Mouse (Mus musculus) right cerebral cortex, postnatal 14 days (tissue): Measurements from ENCODE around the gene Ank.
"Not testable (repeated sequence)": the region's sequence is repeated elsewhere in the genome, so short reads cannot be mapped to it uniquely, and the experiment has no call there.

ENCODE experiments used
- DNase-seq: peaks from one replicate; pipeline ENCODE4 v3.0.0; 2022

Ank gene

DNA sequence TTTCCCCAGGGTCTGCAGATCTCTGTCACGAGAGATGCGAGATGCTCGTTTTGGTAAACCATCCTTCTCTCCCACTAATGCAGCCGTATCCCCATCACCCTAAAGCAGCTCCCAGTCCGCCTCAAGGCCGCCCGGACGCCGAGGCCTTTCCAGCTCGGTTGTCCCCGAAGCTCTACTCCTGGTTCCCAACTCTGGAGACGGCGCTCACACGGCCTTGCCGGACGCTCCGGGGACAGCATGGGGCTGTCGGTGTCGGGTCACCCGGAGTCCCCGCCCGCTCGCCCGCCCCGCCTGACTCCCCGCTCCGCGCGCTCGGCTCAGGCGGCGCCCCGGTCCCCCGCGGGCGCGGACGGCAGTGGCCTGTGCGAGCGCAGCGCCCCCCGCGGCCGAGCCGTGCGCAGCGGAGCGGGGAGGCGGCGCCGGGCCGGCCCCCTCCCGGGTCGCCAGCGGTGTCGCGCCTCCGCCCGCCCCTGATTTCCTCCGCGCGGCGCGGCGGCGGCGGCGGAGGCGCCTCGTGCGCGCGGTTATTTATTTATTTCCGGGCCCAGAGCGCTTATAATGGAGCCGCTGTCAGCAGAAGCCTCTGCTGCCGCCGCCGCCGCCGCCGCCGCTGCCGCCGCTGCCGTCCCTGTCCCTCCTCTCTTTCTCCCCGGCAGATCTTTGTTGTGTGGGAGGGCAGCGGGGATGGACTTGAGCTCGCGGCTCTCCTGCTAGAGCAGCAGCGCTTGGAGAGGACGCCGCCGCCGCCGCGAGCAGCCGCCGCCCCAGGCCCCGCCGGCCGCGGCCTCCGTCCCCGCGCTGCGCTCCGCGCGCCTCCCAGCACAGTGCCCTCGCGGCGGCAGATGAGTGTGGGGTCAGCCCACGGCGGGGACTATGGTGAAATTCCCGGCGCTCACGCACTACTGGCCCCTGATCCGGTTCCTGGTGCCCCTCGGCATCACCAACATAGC lies at the start of gene Ank:
Ank (plus strand) TSS at position 547 of the 950 bp plus-strand sequence.
- peak; percentile 77 for DNase-seq

- no peak for DNase-seq
Measured at GRCm38 (mm10) chr15:27418566-27419331, 47.7 kb upstream of the Ank start.

- no peak for DNase-seq
Measured at GRCm38 (mm10) chr15:27421531-27421930, 44.9 kb upstream of the Ank start.

DNA sequence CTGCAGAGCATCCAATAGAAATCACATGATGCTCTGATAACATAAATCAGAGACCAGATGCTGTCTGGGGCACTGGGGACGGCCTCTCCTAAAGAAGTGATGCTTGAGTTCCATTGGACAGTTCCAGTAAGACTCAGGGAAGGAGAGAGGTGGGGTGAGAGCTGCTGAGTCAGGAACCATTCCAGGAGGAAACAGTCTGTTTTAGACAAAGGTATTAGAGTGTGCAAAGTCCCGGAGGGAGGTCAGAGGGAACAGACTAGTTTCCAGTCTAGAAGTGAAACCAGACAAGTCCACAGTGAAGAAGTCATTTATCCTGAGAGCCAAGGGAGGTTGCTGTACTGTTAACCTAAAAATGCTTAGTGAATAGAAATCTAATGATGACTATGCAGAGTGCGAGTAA lies 38.9 kb upstream of the Ank start:
- DNase-seq = no peak

- DNase-seq = no peak
Measured at GRCm38 (mm10) chr15:27430241-27430640, 36.2 kb upstream of the Ank start.

DNA sequence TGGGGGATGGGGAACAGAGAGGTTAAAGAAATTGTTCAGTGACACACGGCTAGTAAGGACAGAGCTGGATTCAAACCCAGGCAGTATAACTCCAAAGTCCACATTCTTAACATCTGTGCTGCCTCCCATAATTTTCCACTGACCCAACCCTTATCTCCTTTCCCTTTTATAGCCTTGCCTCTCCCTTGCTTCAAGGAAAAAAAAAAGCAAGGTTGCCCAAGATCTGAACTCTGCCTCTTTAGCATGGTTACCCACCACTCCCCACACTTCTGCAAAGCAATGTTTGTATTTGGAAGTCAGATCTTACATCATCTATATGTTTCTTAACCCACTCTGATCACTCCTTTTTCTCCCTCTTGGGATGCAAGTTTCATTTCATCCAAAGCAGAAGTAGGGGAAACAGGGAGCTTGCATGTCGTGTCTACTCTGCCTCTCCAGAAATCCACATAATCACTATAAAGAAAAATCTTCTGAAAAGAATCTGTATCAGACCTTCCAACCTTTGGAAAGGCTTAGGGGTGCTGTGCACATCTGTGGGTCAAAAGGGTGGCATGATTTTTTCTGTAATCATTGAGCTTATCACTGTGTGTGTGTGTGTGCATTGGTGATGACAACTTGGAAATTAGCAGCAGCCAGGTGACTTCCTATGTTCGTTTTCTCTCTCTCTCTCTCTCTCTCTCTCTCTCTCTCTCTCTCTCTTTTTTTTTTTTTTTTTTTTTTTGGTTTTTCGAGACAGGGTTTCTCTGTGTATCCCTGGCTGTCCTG lies 33.4 kb upstream of the Ank start:
- DNase-seq = no peak

- no peak for DNase-seq
Measured at GRCm38 (mm10) chr15:27435409-27435808, 31.1 kb upstream of the Ank start.

DNA sequence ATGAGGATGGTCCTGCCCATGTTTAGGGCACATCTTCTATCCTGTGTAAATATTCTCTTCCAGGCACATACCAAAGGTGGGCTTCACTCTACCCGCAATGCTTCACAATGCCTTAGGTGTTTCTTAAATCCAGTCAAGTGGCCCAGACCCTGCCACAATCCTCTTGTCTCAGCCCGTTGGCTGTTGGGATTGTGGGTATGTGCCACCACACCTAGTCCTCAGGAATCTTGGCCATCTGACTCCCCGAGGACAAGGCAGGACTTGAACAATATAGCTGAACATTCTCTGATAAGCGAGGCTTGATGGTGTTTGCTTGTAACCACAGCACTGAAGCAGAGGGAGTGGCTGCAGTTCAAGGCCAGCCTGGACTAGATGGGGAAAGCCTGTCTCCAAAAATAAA lies 30.3 kb upstream of the Ank start:
- no peak for DNase-seq

GRCm38 (mm10) chr15:27441053-27441452 lies 25.4 kb upstream of the Ank start:
- no peak for DNase-seq

DNA sequence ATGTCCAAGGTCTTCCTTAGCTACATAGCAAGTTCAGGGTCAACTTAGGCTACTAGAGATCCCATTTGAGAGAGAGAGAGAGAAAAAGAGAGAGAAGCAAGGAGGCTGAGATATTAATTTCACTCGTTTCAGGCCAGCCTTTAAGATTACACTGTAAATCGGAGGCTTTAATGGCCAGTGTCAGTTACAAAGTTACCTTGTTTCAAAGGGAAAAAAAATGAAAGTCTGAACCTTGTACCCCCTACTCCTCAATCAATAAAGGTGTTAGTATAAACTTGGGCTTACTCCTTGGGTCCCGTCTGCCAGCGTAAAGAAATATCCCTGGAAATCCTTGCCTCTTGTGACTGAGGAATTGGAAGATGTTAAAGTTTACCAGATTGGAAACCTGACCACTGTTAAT lies 24.9 kb upstream of the Ank start:
- DNase-seq = no peak

DNA sequence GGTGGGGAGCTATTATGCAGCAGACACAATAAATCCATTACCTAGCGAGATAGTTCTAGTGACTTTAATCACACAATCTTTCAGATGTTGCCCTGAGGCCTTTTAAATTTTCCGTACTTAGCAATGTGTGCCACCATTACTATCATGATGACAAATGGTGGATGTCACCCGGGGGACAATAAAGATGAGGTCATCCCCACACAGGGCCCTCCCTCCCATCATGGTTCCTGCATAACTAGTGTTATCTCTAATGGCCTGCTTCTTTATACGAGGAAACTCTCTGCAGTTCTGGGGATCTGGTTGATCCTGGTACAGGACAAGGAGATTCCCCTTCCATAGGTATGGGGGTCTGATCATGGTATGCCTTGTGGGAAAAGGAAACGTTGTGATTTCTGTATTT lies 24.5 kb upstream of the Ank start:
- DNase-seq = no peak

DNA sequence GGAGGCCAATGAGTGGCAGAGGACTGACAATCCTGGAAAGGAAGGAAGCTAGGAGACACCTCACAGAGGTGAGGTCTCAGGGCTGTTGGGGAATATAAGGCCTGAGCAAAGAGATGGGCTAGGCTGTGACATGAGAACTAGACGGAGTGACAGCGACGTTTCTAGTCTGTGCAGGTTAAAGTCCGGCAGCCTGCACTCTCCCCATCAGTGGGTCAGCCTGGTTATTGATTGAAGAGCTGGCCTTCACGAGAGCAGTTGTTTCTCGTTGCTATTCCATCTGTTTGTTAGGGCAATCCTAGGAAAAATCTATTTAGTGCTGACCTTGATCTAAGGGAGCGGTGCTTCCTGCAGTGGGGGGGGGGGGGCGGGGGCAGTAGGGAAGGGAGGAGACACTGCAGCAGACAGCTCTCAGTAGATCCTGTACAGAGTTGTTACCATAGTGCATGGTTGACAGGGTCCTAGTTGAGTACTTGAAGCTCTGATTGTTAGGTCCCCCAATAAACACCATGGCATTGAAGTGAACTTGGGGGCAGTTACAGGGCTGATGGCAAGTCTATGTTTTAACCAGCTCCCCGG lies 21.6 kb upstream of the Ank start:
- DNase-seq = no peak

GRCm38 (mm10) chr15:27450689-27451088 lies 15.8 kb upstream of the Ank start:
- no peak for DNase-seq

DNA sequence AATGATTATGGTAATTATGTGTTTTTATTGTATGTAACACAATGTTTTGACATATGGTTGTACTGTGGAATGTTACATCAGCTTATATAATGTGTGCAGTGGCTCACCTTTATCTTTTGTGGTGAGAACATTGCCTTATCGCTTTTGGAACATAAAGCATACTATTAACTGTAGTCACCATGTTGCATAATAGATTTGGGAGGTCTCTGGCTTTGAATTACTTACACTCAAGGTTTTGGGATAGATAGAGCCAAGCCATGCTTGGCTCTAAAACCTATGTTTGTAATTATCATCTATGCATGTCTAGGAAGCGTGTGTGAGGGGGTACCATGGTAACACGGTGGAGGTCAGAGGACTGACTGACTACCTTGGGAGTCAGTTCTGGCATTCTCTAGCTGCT lies 14.7 kb upstream of the Ank start:
- no peak for DNase-seq

DNA sequence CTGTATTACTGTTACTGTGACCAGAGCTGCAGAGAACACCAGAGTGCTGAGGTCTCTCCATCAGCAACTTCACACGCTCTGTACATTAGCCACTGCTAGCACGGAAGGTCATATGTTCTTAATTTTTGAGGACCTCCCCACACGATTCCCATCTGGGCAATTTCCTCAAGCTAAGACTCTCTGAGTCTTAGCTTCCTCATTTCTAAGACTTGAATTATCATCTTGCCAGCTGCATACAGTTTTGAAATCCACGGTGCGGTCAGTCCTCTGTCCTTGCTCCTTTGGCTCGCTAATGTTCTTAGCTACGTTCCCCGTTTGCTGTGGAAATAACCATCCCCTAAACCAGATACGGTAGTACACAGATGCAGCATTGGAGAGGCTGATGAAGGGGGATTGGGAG lies 14.0 kb upstream of the Ank start:
- no peak for DNase-seq

DNA sequence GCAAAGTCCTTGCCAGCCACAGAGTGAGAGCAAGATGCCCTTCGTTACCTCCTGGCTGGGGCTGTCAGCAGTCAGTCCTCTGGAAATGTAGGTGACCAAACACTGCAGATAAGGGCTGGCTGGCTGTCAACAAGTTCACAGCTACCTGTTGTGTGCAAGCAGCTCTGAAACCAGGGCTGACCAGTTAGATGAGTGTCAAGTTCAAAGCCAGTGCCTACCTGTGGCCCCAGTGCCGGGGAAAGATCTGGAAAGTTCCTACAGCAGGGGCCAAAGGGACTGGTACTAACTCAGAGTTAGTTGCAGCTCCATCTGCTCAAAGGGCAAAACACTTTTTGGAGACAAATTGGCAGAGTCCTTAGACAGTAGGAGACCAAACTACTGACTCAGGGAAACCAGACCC lies 9.5 kb upstream of the Ank start:
- DNase-seq = no peak

DNA sequence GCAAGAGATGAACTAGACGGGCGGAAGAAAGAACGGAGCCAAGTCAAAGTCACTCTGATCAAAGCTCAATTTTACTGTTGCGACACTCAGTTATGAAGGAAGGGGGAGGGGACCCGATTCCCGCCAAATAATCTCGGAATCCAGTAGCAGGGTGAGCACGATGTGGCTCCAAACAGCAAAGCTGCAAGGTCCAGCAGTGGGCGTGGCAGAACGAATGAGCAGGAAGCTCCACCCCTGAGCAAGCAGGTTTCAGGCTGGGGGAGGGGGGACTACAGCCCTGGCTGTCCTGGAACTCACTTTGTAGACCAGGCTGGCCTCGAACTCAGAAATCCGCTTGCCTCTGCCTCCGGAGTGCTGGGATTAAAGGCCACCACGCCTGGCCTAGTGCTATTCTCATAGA lies 6.7 kb upstream of the Ank start:
- not testable (repeated sequence) for DNase-seq

DNA sequence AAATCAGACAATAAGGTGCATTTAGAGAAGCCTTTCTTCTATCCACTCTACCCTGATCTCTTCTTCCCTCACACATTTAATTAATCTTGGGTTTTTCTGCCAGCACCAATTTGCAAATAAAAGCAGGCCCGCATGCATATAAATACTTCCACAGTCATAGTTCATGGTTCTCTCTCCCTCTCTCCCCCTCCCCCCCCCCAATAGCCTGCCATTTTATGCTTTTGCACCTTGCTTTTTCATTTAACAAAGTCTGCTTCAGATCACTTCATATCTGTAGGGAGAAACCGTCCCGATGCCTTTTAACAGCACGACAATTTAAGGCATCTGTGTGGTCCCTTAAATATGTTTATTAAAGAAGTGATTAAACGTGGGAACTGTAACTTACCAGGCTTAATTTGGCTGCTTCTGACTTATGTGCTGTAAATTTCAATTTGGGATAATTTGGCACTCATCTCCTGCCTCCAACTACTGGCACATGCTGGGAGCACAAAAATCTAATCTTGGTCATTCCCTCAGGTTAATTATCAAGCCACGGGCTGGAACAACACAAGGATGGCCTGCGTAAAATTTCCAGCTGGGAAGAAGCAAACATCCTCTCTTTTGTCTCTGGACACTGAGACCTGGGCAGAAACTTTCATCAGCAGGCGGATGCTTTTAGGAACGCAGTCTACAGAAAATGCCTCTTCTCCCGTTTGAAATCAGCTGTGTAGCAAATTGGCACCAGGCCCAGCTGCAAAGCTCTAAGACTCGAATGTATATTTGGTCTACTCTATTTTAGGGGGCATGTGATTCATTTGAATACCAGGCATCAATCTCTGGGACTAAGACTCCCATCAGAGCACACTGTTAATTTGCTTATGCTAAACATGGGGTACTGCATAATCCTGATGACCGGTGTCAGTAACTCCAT lies 4.9 kb upstream of the Ank start:
- peak; percentile 75 for DNase-seq

DNA sequence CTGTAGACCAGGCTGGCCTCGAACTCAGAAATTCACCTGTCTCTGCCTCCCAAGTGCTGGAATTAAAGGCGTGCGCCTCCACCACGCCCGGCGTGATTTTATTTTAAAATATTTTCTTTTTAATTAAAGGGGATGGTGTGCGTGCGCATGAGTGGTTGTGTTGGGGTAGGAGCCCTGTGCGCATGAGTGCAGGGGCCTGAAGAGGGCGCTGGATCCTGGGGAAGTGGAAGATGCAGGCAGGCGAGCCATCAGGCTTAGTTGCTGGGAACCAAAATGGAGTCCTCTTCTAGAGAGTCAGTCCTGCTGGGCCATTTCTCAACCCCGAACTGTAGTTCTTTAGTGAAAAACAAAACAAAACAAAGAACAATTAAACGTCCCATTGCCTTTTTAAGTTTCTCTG lies 2.6 kb upstream of the Ank start:
- no peak for DNase-seq

- peak; percentile 35 for DNase-seq
Measured at GRCm38 (mm10) chr15:27465391-27466005, 979 bp upstream of the Ank start.

DNA sequence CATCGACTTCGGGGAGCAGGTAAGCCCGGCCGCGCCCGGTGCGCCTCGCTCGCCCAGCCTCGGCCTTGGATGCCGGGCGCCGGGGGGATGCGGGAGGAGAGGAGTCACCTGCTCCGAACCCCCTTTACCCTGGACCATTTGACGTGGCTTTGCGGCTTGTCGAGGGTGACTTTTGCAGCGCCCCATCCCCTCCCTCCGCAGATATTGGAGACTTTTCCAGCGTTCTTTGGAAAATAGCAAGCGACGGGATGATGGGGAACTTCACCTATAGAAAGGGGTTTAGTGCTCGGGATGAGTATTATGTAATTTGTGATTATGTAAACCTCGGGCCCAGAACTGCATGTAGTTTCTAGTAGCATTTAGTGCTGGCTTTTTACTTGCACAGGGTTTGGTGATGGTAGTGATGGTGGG lies 609 bp downstream of the Ank start:
- DNase-seq = no peak
